Mouse (Mus musculus) cerebellum, postnatal 4 days (tissue): ENCODE results near the gene Vmn1r167.
"Not testable (repeated sequence)": the region's sequence is repeated elsewhere in the genome, so short reads cannot be mapped to it uniquely, and the experiment has no call there.

Experiments
- DNase-seq, 2 experiments: peaks; one replicate each; pipeline ENCODE4 v3.0.0; 2022; ENCODE audit warnings: low spot score in 2 of 2, mixed read lengths in 1 of 2

Vmn1r167 gene

GRCm38 (mm10) chr7:23507106-23507505, at the start of gene Vmn1r167:
Gene Vmn1r167 (minus strand): TSS chr7:23507206.
- DNase-seq = not testable (repeated sequence)

GRCm38 (mm10) chr7:23539432-23539831, 32.4 kb upstream of the Vmn1r167 start, which contains the start of gene Vmn1r168:
Gene Vmn1r168 (plus strand): TSS chr7:23539732.
- not testable (repeated sequence) for DNase-seq

GRCm38 (mm10) chr7:23472886-23473285, 34.1 kb downstream of the Vmn1r167 start:
- not testable (repeated sequence) for DNase-seq

- DNase-seq = not testable (repeated sequence)
Observed at GRCm38 (mm10) chr7:23470832-23471231, 36.2 kb downstream of the Vmn1r167 start.

GRCm38 (mm10) chr7:23470201-23470600, 36.8 kb downstream of the Vmn1r167 start:
- not testable (repeated sequence) for DNase-seq
